Mouse (Mus musculus) thymus, postnatal 25 days (tissue): ENCODE results near the gene Rpl23.

Experiments used
- DNase-seq: peaks from one replicate; pipeline ENCODE4 v3.0.0; 2022

Gene Rpl23

DNA sequence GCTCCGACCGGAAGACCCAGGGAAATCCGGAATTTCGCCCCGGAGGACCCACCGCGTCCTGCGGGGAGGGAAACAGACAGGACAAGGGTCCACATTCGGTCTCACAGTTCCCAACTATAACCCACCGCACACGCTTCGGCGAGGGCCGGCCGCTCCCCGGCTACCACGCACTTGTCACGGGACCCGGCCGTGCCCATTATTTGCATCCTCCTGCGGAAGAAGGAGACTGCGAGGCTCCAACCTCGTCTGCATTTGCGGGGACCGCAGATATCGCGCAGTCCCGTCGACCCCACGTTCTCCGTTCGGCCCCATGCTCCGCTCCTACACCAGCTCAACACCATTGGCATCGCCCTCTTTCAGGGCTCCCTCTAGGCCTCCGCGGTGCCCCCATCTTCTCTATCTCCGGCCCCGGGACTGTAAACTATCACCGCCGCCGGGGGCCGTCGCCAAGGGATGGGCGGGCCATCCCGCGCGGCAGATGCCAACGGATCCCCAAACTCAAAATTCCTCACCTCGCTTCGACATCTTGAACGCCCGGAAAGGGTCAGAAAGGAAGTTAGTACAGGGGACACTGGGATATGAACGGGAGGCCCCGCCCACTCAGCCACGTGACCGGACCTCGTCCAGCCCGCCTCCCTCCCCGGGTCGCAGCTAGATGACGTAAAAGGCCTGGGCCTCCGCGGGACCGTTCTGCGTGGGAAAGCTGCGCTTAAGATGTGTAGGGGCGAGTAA lies at the start of gene Rpl23:
Rpl23 (minus strand) TSS at position 606 of the 732 bp plus-strand sequence.
- peak; percentile 99 for DNase-seq

DNA sequence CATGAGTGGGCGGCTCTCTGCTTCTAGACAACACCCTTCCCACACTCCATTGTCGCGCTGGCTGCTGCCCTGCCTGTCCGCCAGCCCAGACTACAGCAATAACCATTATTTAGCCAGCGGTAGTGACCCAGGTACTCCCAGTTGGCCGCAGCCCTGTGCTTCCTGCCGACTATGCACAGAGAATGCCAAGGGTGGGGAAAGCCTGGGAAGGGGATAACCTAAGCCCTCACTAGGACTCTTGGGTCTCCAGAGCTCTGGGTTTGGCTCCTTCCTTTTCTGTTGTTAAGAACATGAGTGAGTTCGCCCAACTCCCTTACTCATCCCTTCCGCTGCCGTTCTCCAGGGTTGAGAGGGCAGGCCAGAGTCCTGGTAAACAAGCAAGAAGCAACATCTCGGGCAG lies 49.8 kb upstream of the Rpl23 start:
- DNase-seq: no peak

DNA sequence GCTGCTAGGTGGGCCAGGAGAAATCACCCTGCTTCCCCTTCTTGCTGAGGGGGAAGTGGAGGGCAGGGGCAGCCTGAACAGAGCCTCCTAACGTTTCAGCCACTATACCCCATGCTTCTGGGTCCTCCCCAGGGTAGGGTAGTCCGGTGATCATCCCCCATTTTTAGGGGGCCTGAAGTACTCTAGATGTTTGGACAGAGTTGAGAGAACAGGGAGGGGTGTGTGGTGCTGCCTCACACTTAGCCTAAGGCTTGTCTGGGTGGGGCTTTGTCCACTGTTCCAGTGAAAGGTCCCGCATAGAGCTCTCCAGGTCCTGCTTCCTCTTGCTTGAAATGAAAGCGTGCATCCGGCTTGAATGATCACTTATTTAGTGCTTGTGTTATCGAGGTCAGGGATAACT lies 48.3 kb upstream of the Rpl23 start:
- DNase-seq: no peak

DNA sequence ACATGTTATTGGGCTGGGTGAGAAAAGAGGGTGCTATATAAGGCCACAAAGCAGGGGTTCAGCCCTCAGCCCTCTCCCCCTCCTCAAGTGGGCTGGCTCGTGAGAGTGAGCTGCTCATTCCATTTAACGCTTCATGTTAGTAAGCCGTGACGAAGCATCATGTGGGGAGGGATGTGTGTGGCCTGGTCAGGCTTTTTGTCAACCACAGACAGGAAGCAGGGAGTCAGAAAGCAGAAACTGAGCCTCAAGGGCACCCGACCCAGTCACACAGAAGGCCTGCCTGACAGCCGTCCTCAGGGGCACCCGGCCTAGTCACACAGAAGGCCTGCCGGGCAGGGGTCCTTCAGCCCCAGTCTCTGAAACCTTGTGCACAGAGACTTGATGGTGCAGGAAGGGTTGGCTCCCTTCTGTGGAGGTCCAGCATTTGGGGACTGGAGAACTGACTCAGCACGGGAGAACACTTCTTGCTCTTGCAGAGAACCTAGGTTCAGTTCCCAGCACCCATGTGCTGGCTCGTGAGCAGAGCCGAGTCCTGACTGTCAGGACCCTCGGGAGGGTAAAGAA lies 47.8 kb upstream of the Rpl23 start:
- DNase-seq: no peak

DNA sequence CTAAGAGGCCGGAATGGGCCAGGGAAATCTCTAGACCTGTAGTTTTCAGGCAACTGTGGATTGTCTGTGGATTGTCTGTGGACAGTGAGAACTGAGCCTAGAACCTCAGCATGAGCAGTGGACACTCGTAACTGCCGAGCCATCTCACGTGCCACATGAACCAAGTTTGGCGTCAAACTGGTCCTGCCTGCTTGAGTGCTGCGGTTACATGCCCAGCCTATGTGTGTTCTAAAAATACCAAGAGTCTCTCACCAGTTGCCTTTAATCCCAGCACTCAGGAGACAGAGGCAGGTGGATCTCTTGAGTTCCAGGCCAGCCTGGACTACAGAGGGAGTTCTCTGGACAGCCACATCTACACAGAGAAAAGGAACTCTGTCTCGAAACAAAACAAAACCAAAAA lies 47.1 kb upstream of the Rpl23 start:
- DNase-seq: no peak

DNA sequence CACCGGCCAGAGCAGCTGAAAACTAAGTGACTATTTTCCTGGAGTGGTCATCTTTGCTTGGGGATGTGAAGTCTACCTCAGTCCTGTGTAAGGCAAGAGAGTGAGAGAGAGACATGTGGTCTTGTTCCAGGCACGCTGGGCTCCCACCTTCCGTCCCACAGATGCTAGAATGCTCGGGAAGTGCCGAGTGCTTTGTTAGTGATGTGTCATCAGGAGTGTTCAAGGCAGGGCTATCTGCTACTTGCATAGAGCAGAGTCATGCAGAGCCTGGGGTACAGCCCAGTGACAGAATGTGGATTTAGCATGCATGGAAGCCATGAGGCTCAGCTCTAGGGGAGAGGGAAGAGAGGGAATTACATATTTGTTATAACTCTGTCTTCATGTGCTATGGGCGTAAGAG lies 45.4 kb upstream of the Rpl23 start:
- no peak for DNase-seq

DNA sequence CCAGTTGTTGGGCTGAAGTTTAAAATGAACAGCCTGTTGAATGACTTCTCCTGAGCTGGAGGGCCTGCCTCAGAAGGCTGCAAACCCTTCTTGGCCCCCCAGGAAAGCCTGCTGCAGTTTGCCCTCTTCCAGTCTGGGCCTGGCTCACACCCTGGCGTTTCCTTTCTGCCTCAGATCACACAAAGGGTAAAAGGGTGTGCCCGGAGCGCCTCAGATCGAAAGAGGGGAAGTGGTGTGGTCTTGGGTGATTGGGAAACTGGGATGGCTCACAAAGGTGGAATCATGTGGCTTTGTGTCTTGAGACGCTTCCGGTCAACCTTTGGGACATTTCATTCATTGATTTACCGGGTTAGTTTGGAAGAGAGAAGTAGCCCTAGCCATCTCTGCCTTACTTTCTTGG lies 44.2 kb upstream of the Rpl23 start:
- peak; percentile 31 for DNase-seq

DNA sequence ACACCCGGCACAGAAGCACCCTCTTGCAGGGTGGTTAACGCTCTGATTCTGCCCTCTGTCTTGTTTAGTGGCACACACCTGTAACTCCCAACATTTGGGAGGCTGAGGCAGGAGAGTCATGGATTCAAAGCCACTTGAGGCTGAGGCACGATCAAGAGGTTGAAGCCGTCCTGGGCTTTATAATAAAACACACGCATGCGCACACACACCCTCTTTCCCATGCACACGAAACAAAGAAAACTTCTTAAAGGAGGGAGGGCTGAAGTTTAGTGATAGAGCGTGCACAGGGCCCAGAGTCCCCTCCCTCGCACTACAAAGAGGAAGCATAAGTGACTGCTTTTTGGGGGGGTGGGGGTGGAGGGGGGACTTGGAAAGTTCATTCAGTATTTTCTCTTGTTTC lies 43.7 kb upstream of the Rpl23 start:
- DNase-seq: peak; percentile 68

DNA sequence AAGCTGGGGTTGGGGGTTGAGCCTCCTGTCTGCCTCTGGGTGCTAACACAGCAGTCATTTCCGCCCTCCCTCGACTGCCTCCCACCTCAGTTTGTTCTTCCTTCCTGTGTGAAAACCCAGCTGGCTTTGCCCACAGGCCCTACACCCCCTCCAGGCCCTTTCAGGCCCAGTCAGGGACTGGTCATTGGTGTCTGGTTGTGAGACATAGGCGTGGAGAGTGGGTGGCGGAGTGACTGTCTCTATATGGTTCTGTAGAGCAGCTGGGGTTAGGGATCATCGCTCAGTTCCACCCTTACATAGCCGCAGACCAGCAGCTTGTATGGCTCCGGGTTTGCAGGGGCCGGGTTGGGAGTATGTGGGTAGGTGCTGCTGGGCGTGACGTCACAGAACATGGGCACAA lies 43.1 kb upstream of the Rpl23 start:
- peak; percentile 85 for DNase-seq

DNA sequence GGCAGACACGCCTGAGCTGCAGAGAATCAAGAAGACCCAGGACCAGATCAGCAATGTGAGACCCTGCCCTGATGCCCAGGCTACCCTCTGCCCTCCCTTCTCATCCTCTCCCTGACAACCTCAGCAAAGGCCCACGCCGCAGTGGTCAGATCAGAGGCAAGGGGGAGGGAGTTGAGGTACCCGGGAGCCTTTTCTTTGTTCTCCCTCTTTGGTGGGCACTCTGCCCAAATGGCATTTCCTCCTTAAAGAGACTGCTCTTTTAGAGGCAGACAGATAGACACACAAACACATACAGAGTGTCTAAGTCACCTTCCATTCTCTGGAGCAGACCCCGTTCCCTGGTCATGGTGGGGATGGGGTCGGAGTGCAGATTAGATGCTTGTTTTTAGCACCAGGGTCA lies 42.7 kb upstream of the Rpl23 start:
- no peak for DNase-seq

DNA sequence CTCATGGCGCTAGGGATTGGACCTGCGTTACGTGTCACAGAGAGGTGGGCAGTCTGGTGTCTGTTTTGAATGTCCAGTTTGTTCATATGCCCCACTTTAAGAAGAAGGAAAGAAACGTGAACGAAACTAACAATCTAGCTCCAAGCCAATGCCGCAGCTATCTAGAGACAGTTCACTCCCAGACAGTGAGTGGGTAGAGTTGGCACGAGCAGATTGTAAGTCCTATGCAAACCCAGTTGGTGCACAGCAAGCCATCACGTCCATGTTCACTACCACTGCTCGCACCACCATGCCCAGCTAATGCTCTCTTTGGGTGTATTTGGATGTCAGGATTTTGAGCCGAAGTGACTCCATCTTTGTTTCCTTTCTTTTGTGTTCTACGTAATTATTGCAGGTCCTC lies 41.9 kb upstream of the Rpl23 start:
- DNase-seq: no peak

DNA sequence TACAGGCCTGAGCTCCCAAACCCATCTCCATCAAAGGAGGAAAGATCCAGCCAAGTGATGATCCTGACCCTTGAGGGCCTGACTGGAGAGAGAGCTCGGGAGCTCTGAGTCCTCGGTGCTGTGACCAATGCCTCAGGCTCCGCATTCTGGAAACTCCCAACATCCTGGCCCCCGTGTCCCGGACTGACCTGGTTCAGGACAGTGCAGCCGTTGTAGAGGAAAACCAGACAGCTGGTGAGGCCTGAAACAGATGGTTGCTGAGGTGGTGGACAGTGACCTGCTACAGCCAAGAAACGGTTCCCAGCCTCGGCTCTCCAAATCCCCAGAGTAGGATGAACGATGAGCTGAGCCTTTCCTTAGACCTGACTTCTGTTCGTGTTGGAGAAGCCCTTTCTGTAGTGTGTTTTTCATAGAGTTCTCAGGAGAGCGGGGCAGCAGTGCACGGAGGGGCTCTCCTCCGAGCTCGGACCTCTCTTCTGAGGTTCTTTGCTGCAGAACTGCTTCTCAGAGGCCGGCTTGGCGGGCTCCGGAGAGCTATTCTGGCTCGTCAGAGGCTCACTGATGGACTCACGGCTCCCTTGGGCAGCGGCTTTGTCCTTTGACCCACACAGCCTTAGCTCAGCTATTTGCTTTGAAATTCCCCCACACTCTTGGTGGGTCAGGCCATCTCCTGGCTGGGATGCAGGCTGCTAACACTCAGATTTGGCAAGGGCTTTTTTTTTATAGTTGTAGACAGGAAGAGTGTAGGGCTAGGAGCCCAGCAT lies 40.8 kb upstream of the Rpl23 start:
- DNase-seq: no peak

DNA sequence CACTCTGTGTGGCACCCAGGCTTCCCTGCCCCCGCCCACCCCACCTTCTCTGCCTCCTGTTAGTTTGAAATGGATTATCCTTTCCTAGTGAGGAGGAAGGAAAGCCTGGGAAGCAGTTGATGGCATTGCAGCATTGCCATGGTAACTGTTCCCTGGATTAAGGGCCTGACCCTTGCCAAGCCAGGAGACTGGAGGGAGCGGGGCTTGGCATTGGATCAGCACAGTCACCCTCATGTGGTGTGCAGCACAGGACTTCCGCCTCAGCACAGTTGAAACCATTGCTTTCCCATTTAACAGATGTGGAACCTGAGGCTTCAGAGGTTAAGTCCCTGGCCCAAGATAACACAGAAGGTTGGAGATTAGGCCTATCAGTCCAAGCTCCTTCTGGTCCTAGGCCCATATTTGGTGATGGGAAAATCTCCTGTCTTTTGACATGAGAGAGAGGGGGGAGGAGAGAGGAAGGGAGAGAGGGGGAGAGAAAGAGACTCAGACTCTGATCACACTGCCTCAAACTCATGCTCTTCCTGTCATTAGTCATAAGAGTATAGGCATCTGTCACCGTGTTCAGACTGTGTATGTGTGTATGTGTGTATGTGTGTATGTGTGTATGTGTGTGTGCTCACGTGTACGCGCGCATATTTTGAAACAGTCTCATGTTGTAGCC lies 39.3 kb upstream of the Rpl23 start:
- DNase-seq: no peak

DNA sequence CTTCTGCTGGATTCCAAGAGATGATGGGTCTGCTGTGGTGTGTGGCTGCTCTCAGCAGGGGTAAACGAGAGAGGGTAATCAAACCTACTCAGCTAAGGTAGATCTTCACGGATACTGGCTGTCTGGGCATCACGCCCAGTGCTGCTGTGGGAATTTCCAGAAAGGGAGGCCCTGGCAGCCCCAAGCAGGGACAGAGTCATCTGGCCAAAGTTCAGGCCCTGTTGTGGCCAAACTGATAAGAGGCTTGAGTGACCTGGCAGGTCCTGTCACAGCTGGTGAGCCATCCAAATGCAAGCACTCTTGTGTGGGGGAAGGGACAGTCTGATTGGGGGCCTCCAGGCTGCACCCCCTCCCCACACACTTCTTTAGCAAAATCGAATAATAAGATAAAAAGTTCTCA lies 38.6 kb upstream of the Rpl23 start:
- DNase-seq: no peak

DNA sequence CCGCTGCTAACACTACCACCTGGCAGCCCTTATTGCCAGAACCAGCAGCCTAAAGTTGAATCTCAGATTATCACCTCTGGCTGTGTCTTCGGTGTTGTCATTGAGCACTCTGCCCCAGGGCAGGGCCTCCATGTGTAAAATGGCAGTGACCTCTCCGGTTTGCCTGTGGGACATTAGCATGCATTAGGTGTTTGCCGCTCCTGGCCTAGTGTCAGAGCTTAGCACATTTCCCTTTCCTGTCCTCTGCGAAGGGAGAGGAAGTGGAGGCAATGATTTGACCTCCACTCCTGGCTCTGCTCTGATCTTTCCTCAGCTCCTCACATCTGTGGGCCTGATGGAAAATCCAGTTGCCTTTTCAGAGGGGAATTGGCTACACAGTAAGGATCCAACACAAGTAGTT lies 37.7 kb upstream of the Rpl23 start:
- no peak for DNase-seq

DNA sequence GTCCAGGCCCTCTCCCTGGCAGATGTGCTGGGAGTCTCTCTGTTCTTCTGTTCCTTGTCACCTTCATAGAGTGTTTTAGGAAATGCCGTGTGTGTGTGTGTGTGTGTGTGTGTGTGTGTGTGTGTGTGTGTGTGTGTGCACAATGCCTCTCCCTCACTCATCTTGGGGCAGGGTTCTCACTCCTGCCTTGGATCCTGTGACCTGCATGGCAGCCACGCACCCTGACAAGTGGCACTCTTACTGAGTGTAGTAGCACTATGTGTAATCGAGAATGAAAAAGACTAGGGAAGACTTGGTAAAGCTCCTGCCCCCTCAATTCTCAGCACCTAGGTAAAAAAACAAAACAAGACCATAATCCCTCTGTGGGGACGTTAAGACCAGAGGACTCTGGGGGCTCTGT lies 36.9 kb upstream of the Rpl23 start:
- DNase-seq: no peak

DNA sequence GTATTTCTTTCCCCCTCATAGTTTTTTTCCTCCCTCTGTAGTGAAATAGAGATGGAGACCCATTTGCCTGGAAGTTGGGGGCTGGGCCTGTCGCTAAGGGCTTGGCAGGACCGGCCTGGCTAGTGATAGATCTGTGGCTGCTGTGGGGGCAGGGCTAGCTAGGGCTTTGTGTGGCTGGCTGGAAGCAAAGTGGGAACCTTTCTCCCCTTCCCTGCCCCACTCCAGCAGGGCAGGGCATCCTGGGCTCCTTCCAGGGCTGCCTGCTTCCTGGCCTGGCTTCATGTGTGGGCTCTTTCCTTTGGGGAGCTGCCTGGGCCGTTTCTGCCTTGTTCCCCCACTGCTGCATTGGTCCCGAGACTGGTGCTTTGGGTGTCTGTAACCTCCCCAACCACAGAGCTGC lies 36.3 kb upstream of the Rpl23 start:
- DNase-seq: no peak

DNA sequence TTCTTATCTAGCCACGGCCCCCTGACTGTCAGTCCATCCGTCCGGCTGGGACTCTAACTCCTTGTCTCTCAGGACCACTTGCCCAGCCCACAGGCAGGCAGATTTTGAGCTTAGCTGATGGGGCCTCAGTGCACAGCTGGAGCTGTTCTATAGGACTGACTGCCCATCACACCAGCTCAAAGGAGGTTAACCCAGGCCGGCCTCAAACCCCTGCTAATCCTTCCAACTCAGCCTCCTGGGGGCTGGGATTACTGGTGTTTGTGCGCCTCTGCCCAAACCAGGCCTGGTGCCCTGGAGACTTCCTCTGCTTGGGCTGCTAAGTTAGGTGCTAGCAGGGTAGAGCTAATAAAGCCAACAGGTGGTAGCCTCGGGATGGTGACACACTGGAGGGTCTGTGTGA lies 35.8 kb upstream of the Rpl23 start:
- no peak for DNase-seq

DNA sequence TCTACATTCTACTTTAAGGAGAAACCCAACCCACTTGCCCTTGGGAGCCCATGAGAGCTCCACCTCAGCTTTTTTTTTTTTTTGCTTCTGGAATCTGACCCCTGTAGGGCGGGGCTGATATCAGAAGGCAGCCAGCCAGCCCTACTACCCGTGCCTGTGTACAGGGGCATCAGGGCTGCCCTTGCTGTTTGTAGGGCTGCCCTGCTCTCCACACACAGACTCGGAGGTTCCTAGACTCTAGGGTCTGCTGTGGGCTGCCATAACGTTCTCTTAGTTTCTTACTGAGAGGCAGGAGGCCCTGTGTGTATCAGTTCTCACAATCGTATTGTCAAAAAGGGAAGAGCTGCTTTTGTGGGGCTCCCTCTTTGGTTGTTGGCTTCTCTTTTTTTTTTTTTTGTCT lies 35.1 kb upstream of the Rpl23 start:
- no peak for DNase-seq

DNA sequence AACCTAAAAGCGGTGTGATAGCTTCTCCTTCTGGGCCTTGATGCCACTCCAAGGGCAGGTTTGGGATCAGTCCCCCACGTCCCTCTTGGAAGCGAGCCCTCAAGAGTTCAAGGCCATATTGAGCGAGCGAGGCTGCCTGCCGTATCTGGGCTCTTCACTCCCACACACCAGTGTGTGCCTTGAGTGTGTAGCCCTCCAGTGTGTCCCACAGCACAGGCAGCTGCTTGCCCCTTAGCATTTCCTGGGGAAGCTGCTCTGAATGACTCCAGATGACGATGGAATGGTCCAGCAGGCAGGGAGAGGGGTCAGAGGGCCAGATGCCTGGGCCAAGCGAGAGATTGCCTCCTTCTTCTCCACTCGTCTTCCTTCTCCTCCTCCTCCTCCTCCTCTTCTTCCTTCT lies 34.7 kb upstream of the Rpl23 start:
- DNase-seq: no peak

DNA sequence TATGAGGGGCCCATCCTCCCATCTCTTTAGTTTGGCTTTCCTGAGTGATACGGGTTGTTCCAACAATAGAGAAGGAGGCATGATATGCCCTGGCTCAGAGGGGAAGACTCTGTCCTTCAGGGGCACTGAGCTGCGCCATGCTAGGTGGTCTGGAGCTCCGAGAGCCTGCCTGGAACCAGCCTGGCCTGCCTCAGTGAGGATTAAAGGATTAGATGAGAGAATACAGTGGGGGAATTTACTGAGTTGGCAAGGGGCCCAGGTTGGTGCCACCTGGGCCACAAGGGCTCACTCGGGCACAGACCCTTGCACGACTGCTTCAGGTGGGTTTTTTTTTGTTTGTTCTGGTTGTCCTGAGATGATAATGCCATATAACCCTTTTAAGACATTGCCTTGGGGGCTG lies 33.9 kb upstream of the Rpl23 start:
- no peak for DNase-seq

DNA sequence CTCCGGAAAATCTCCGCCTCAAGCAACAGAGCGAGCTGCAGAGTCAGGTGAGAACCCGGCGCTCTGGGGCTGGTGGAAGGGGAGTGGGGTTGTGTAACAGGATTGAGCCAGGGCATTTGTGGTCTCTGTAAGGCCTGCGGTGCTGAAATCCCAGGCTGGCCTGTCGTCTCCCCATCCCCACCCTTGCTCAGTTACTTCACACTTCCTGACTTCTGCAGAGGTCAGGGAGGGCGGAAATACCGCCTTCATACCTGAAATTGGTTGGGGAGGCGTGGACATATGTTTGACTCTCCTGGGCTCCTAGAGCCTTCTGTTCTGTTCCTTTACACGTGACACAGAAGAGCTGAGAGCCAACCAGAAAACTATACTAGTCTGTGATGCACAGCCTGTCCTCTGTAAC lies 33.5 kb upstream of the Rpl23 start:
- DNase-seq: no peak

DNA sequence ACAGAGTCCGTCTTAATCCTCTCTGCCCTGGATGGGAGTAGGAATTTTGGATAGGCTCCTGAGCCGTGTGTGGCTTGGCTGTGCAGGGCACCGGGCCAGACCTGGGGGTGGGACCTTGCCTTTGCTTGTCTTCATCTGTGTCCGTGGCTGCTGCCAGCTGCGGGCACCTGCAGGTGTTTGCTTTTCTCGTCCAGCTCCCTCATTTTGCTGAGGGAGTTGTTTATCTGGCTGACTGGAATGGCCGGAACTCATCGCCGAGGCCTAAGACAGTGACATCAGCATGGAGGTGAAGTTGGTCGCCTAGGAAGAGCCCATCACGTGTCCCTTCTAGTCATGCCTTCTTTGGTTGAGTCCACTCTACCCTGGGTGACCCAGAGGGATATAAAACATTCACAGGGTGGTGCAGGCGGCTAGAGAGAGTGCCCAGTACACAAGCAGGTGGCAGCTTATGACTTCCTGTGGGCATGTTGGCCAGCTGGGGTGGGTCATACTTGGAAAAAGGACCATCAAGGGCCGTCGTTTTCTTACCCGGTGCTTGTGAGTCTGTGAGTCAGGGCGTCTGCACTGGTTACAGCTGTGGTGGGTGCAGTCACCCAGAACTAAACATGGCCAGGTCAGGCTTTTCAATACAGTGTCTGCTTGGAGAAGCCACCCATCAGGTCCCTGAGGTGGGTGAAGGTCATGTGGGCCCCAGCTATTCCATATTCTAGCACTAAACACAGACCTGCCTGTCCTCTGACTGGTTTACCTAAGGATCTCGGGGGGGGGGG lies 31.7 kb upstream of the Rpl23 start:
- DNase-seq: no peak
